Mouse (Mus musculus) gastrocnemius, adult 18-20 months (tissue): ENCODE measurements around the gene Macrod1. TPM values are rescaled to one million over a fixed set of nuclear protein-coding genes. Genes with fewer than 3 reads are reported as not detected.

Experiments used
- DNase-seq: peaks from one replicate; pipeline ENCODE4 v3.0.0; 2021; ENCODE audit warnings: low spot score
- total RNA-seq, 2 experiments: library from RNA; stranded (reverse); gene quantifications; 2 replicates each; pipeline ENCODE4 v1.2.3; 2021

Gene Macrod1
- total RNA-seq, 2 experiments from 2014 or later: 276 to 311 TPM

- DNase-seq: no peak
Measured at GRCm38 (mm10) chr19:7111710-7112109, 55.1 kb downstream of the Macrod1 start.

GRCm38 (mm10) chr19:7112628-7113027 lies 56.0 kb downstream of the Macrod1 start:
- no peak for DNase-seq

GRCm38 (mm10) chr19:7113574-7113973 lies 57.0 kb downstream of the Macrod1 start:
- no peak for DNase-seq

- DNase-seq: no peak
Measured at GRCm38 (mm10) chr19:7116038-7116731, 59.6 kb downstream of the Macrod1 start.

GRCm38 (mm10) chr19:7117141-7117540 lies 60.5 kb downstream of the Macrod1 start:
- no peak for DNase-seq

- peak; percentile 23 for DNase-seq
Measured at GRCm38 (mm10) chr19:7117653-7118307, 61.2 kb downstream of the Macrod1 start.

GRCm38 (mm10) chr19:7121252-7121651 lies 64.6 kb downstream of the Macrod1 start:
- DNase-seq: peak; percentile 71

GRCm38 (mm10) chr19:7122277-7122676 lies 65.7 kb downstream of the Macrod1 start:
- DNase-seq: peak; percentile 52

GRCm38 (mm10) chr19:7122698-7123306 lies 66.2 kb downstream of the Macrod1 start:
- no peak for DNase-seq

GRCm38 (mm10) chr19:7125526-7126156 lies 69.0 kb downstream of the Macrod1 start:
- DNase-seq: no peak

GRCm38 (mm10) chr19:7126209-7126608 lies 69.6 kb downstream of the Macrod1 start:
- DNase-seq: no peak

- no peak for DNase-seq
Measured at GRCm38 (mm10) chr19:7126933-7127332, 70.3 kb downstream of the Macrod1 start.

GRCm38 (mm10) chr19:7128551-7129475 lies 72.2 kb downstream of the Macrod1 start:
- no peak for DNase-seq

- DNase-seq: no peak
Measured at GRCm38 (mm10) chr19:7130317-7130716, 73.7 kb downstream of the Macrod1 start.

GRCm38 (mm10) chr19:7133436-7133835 lies 76.8 kb downstream of the Macrod1 start:
- DNase-seq: no peak

GRCm38 (mm10) chr19:7134631-7135091 lies 78.1 kb downstream of the Macrod1 start:
- peak; percentile 63 for DNase-seq

GRCm38 (mm10) chr19:7135525-7135924 lies 78.9 kb downstream of the Macrod1 start:
- DNase-seq: no peak

GRCm38 (mm10) chr19:7136016-7136415 lies 79.4 kb downstream of the Macrod1 start:
- no peak for DNase-seq

- no peak for DNase-seq
Measured at GRCm38 (mm10) chr19:7136714-7137498, 80.3 kb downstream of the Macrod1 start.

GRCm38 (mm10) chr19:7138327-7138726 lies 81.7 kb downstream of the Macrod1 start:
- no peak for DNase-seq
